In the genomic region with DNA sequence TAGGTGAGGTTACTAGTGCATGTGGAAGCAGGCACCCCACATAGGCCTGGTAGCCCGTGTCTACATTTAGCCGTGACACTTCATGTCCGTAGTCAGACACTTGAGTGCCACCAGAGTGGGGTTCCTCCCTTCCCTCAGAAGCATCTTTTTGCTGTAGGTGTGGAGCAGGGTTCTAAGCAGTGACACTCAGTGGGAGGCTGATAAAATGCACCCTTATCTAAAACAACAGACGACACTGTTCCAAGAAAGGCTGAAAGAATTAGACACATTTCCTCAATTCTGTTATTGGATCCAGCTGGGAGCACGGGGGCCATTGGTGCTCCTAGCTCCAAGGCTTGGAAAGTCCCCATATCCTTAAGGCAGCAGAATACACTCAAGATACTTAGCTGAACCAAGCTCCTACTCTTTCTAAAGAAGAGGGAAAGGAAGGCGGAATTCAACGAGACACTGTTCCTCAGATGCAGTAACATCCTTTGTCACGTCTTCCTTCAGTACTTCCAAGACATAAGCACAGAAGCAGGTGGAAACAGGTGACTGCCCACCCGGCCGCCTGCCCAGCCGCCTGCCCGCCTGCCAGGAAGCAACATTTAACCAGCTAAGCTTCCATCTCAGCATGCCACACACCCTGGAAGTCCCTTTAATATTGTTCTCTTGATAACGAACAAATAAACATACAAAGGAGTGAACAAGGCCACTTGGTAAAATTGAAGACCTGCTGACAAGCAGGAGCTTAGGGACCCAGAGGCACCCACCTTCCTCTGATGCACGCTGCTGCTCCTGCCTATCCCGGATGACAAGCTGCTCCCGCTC, we compare ENCODE assay signal across 19 mouse cellular contexts. TPM values are rescaled to one million over a fixed set of nuclear protein-coding genes. Genes with fewer than 3 reads are reported as not detected.
DNase-seq lines count a peak whose midpoint lies in the region; ATAC-seq lines count a peak whose summit lies in the region.
"Had no signal": no experiment of that assay in that cellular context is flagged by ENCODE, and none has a peak within 500 bp of the region (broad histone marks: within the 10 kb centered on the region; RNA-seq: fewer than 3 reads in every experiment).

No protein-coding gene starts in this region.

- H3K4me2 ChIP-seq in forebrain, embryonic 11.5 days (ENCODE audit: low read depth, low read length, severe bottlenecking), result no peak overlapping the region
- H3K4me2 ChIP-seq in liver, embryonic 11.5 days, result no peak overlapping the region
- H3K4me2 ChIP-seq: hindbrain, embryonic 12.5 days; limb, embryonic 15.5 days; midbrain, embryonic 12.5 days had no signal

- H3K9me3 ChIP-seq in forebrain, embryonic 11.5 days (ENCODE audit: control insufficient read depth, low read length), result no peaks in the 10 kb centered on the region
- H3K9me3 ChIP-seq in forebrain, embryonic 10.5 days, result no peaks in the 10 kb centered on the region
- no peaks in the 10 kb centered on the region for H3K9me3 ChIP-seq in liver, embryonic 11.5 days (ENCODE audit: control insufficient read depth, low read length)
- H3K9me3 ChIP-seq: hindbrain, embryonic 12.5 days; limb, embryonic 15.5 days; midbrain, embryonic 12.5 days had no signal

- H3K4me1 ChIP-seq in forebrain, embryonic 11.5 days (replicated peaks; ENCODE audit: control insufficient read depth, insufficient read depth, low read length), result no peaks in the 10 kb centered on the region
- no peaks in the 10 kb centered on the region for H3K4me1 ChIP-seq in forebrain, embryonic 10.5 days
- peaks cover 30% of the 10 kb centered on the region for H3K4me1 ChIP-seq in liver, embryonic 11.5 days (replicated peaks; ENCODE audit: control insufficient read depth, insufficient read depth, low read length)
- H3K4me1 ChIP-seq: hindbrain, embryonic 12.5 days; limb, embryonic 15.5 days; midbrain, embryonic 12.5 days had no signal

- no peak overlapping the region for H3K4me3 ChIP-seq in forebrain, embryonic 11.5 days (ENCODE audit: low read depth, low read length)
- H3K4me3 ChIP-seq in forebrain, embryonic 10.5 days, result no peak overlapping the region
- no peak overlapping the region for H3K4me3 ChIP-seq in liver, embryonic 11.5 days (ENCODE audit: low read depth, low read length)
- H3K4me3 ChIP-seq: hindbrain, embryonic 12.5 days; limb, embryonic 15.5 days; midbrain, embryonic 12.5 days; myocyte had no signal

- no peak overlapping the region for H3K9ac ChIP-seq in forebrain, embryonic 11.5 days (ENCODE audit: low read length)
- no peak overlapping the region for H3K9ac ChIP-seq in liver, embryonic 11.5 days (ENCODE audit: low read depth, low read length)
- H3K9ac ChIP-seq: hindbrain, embryonic 12.5 days; limb, embryonic 15.5 days; midbrain, embryonic 12.5 days had no signal

- DNase-seq in forebrain, embryonic 11.5 days (ENCODE audit: low spot score), result peak; percentile 33
- no peak for DNase-seq in forebrain, embryonic 10.5 days (ENCODE audit: extremely low spot score, low spot score)
- peak; percentile 39 for DNase-seq in testis, postnatal 10 days (ENCODE audit: low spot score)
- no peak for DNase-seq in testis, postnatal 14 days (ENCODE audit: low spot score)
- DNase-seq in liver, embryonic 11.5 days (ENCODE audit: low spot score), result no peak
- no peak for DNase-seq in neural tube, embryonic 10.5 days (ENCODE audit: extremely low spot score, low spot score)
- DNase-seq in thymus, postnatal 0 days (ENCODE audit: low spot score), result no peak
- no peak for DNase-seq in thymus, postnatal 36 days
- DNase-seq: adrenal gland, adult 2 months; embryo, embryonic 11 days had no signal

- no peak overlapping the region for H3K27ac ChIP-seq in forebrain, embryonic 11.5 days (ENCODE audit: low read depth, low read length)
- no peak overlapping the region for H3K27ac ChIP-seq in forebrain, embryonic 10.5 days
- H3K27ac ChIP-seq in liver, embryonic 11.5 days (ENCODE audit: low read depth, low read length), result peak overlapping the region; percentile 47
- H3K27ac ChIP-seq: hindbrain, embryonic 12.5 days; limb, embryonic 15.5 days; midbrain, embryonic 12.5 days had no signal

- no peak for ATAC-seq in forebrain, embryonic 11.5 days (replicated peaks; ENCODE audit: low FRiP score)
- ATAC-seq in liver, embryonic 11.5 days (replicated peaks; ENCODE audit: low FRiP score), result peak; percentile 52

- 90% methylated on average over 16 of the region's 16 CpGs for WGBS in forebrain, embryonic 11.5 days
- 92% methylated on average over 16 of the region's 16 CpGs for WGBS in forebrain, embryonic 10.5 days
- 79% methylated on average over 16 of the region's 16 CpGs for WGBS in liver, embryonic 11.5 days

- no peaks in the 10 kb centered on the region for H3K27me3 ChIP-seq in forebrain, embryonic 11.5 days (ENCODE audit: control insufficient read depth, insufficient read depth, low read length)
- H3K27me3 ChIP-seq in forebrain, embryonic 10.5 days (ENCODE audit: poor library complexity, severe bottlenecking), result no peaks in the 10 kb centered on the region
- no peaks in the 10 kb centered on the region for H3K27me3 ChIP-seq in liver, embryonic 11.5 days (replicated peaks; ENCODE audit: control insufficient read depth, insufficient read depth, low read length)
- H3K27me3 ChIP-seq: hindbrain, embryonic 12.5 days; limb, embryonic 15.5 days; midbrain, embryonic 12.5 days had no signal

- H3K36me3 ChIP-seq in forebrain, embryonic 11.5 days (ENCODE audit: control insufficient read depth, insufficient read depth, low read length), result peaks cover 10% of the 10 kb centered on the region
- H3K36me3 ChIP-seq in forebrain, embryonic 10.5 days (replicated peaks), result peaks cover 97% of the 10 kb centered on the region
- H3K36me3 ChIP-seq in liver, embryonic 11.5 days (ENCODE audit: control insufficient read depth, insufficient read depth, low read length), result peaks cover 38% of the 10 kb centered on the region

RNA-seq across cellular contexts. Expression of gene Golm1, which starts 36.0 kb away (rescaled TPM):
- polyA plus RNA-seq in forebrain, embryonic 11.5 days (2014; fragmentation: Nextera tagmentation; extraction: Ambion mirVana), result 131 and 133 TPM in 2 replicates
- polyA plus RNA-seq in forebrain, embryonic 10.5 days (2016; fragmentation: Nextera tagmentation; extraction: Ambion mirVana), result 142 and 154 TPM in 2 replicates
- polyA plus RNA-seq in liver, embryonic 11.5 days (2014; fragmentation: Nextera tagmentation; extraction: Ambion mirVana), result 87.9 and 96.5 TPM in 2 replicates
- 3.9 and 4.5 TPM in 2 replicates for polyA plus RNA-seq in thymus, postnatal 0 days (2015; fragmentation: Nextera tagmentation; extraction: Ambion mirVana)

RNA-seq across cellular contexts. Expression of gene 4921517D22Rik, which starts 54.3 kb away (rescaled TPM):
- not detected in 2 replicates for polyA plus RNA-seq in forebrain, embryonic 11.5 days (2014; fragmentation: Nextera tagmentation; extraction: Ambion mirVana)
- polyA plus RNA-seq in forebrain, embryonic 10.5 days (2016; fragmentation: Nextera tagmentation; extraction: Ambion mirVana), result not detected in 2 replicates
- not detected in 2 replicates for polyA plus RNA-seq in liver, embryonic 11.5 days (2014; fragmentation: Nextera tagmentation; extraction: Ambion mirVana)
- polyA plus RNA-seq in thymus, postnatal 0 days (2015; fragmentation: Nextera tagmentation; extraction: Ambion mirVana), result not detected in 2 replicates
- polyA plus RNA-seq: adrenal gland, adult 2 months; brain, embryonic 14.5 days; heart, embryonic 16.5 days; hindbrain, embryonic 12.5 days; intestine, embryonic 14.5 days; kidney, embryonic 16.5 days; limb, embryonic 15.5 days; midbrain, embryonic 12.5 days; myocyte; stomach, embryonic 16.5 days had no signal

RNA-seq across cellular contexts. Expression of gene Naa35, which starts 54.5 kb away (rescaled TPM):
- polyA plus RNA-seq in forebrain, embryonic 11.5 days (2014; fragmentation: Nextera tagmentation; extraction: Ambion mirVana), result 102 TPM in 2 replicates
- 116 and 117 TPM in 2 replicates for polyA plus RNA-seq in forebrain, embryonic 10.5 days (2016; fragmentation: Nextera tagmentation; extraction: Ambion mirVana)
- 53.6 and 59.7 TPM in 2 replicates for polyA plus RNA-seq in liver, embryonic 11.5 days (2014; fragmentation: Nextera tagmentation; extraction: Ambion mirVana)
- 65.9 and 78.4 TPM in 2 replicates for polyA plus RNA-seq in thymus, postnatal 0 days (2015; fragmentation: Nextera tagmentation; extraction: Ambion mirVana)

RNA-seq across cellular contexts. Expression of gene Agtpbp1, which starts 54.5 kb away (rescaled TPM):
- polyA plus RNA-seq in forebrain, embryonic 11.5 days (2014; fragmentation: Nextera tagmentation; extraction: Ambion mirVana), result 20.4 and 21.0 TPM in 2 replicates
- 12.6 and 13.6 TPM in 2 replicates for polyA plus RNA-seq in forebrain, embryonic 10.5 days (2016; fragmentation: Nextera tagmentation; extraction: Ambion mirVana)
- 15.6 and 16.9 TPM in 2 replicates for polyA plus RNA-seq in liver, embryonic 11.5 days (2014; fragmentation: Nextera tagmentation; extraction: Ambion mirVana)
- 14.9 and 16.3 TPM in 2 replicates for polyA plus RNA-seq in thymus, postnatal 0 days (2015; fragmentation: Nextera tagmentation; extraction: Ambion mirVana)

Comparison
In these comparisons a context has a peak if more than half of its experiments do, and no peak if none do; other contexts are left out.
1. DNase-seq: peak in forebrain, embryonic 11.5 days (single experiment) and testis, postnatal 10 days (single experiment); none in forebrain, embryonic 10.5 days (single experiment), testis, postnatal 14 days (single experiment), liver, embryonic 11.5 days (single experiment), neural tube, embryonic 10.5 days (single experiment), thymus, postnatal 0 days (single experiment) and thymus, postnatal 36 days (0 of 2).
2. RNA of gene Golm1, which starts 36.0 kb away (polyA plus RNA-seq): 142 to 154 TPM in forebrain, embryonic 10.5 days, 131 to 133 TPM in forebrain, embryonic 11.5 days and 87.9 to 96.5 TPM in liver, embryonic 11.5 days; 3.9 to 4.5 TPM in thymus, postnatal 0 days; every median in the first group is over 10 times any median in the second.